Mouse (Mus musculus): ENCODE data around the gene Hscb. TPM values are rescaled to one million over a fixed set of nuclear protein-coding genes. Genes with fewer than 3 reads are reported as not detected.

Gene Hscb
- 9.4 and 11.2 TPM in 2 replicates for polyA plus RNA-seq (2012; rRNA removed)

GRCm38 (mm10) chr5:110839678-110840365 is at the start of gene Hscb, which contains the start of gene Chek2:
TSS of gene Hscb (minus strand) at chr5:110839777.
TSS of gene Chek2 (plus strand) at chr5:110839979.

DNA sequence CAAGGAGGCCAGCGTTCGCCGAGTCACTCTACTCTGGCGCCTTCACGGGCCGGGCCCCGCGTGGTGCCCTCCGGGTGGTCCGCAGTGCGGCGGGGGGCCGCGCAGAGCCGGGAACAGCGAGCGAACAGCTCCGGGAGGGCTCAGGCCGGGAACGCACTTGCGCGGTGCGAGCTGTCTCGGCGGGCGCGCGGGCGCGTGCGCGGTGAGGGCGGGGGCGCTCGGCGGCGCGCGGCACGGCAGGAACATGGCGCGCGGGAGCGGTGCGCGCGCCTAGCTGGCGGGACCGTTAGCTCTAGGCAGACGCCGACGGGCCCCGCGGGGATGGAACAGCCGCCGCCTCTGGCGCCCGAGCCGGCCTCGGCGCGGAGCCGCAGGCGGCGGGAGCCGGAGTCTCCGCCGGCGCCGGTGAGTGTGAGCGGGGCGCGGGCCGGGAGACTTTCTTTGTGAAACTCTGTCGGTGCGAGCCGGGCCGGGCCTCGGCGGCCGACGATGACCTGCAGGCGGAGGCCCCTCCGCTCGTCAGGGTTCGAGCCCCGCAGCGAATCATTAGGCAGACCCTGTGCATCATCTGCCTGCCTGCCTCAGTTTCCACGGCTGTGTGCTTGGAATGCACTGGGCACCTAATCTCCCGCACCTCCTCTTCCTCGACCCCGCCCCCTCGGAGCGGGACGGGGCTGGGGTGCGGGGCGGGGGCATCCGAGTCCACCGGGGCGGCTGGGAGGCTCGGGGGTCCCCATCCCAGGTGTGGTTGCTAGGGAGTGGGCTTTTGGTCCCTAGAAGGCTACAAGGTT is 40.2 kb upstream of the Hscb start, which contains the start of gene Ttc28:
Gene Ttc28, plus strand, starts transcription at position 220 of the 791 bp plus-strand sequence.

GRCm38 (mm10) chr5:110809667-110810325 is 29.8 kb downstream of the Hscb start, which contains the start of gene Ulk1:
TSS of gene Ulk1 (minus strand) at chr5:110810097.

GRCm38 (mm10) chr5:110779998-110780760 is 59.4 kb downstream of the Hscb start, which contains the start of gene Pus1:
TSS of gene Pus1 (minus strand) at chr5:110780659.

Other genes with a start within 250 kb of the Hscb start
- 66.2 and 68.3 TPM in 2 replicates for gene Noc4l, start 186.4 kb downstream of the Hscb start, polyA plus RNA-seq (2012; rRNA removed)
- gene Ddx51, start 186.3 kb downstream of the Hscb start, polyA plus RNA-seq (2012; rRNA removed) = 26.9 and 30.9 TPM in 2 replicates
- 60.8 and 62.1 TPM in 2 replicates for gene Ep400, start 69.1 kb downstream of the Hscb start, polyA plus RNA-seq (2012; rRNA removed)
- 22.6 TPM in 2 replicates for gene Pus1, start 59.1 kb downstream of the Hscb start, polyA plus RNA-seq (2012; rRNA removed)
- gene Ulk1, start 29.7 kb downstream of the Hscb start, polyA plus RNA-seq (2012; rRNA removed) = 93.4 and 100 TPM in 2 replicates
- 10.6 and 13.1 TPM in 2 replicates for gene Chek2, start 202 bp upstream of the Hscb start, polyA plus RNA-seq (2012; rRNA removed)
- 26.6 and 26.9 TPM in 2 replicates for gene Ttc28, start 40.0 kb upstream of the Hscb start, polyA plus RNA-seq (2012; rRNA removed)

All from central nervous system, embryonic 14 days (tissue).